Mouse (Mus musculus) small intestine, adult 2 months (tissue): Measurements from ENCODE around the gene Taok2. TPM values are rescaled to one million over a fixed set of nuclear protein-coding genes. Genes with fewer than 3 reads are reported as not detected.

Source experiments
- H3K27ac ChIP-seq: fragments of 200-500 bp; 2 replicates; pipeline ENCODE4 v1.5.1; 2012; ENCODE audit warnings: low read depth, low read length, control low read depth, inconsistent platforms; ENCODE audit not compliant: insufficient read depth
- H3K27me3 ChIP-seq: fragments of 200-500 bp; 2 replicates; pipeline ENCODE4 v1.6.1; 2012; ENCODE audit warnings: mild to moderate bottlenecking, moderate library complexity, low read length, inconsistent platforms; ENCODE audit not compliant: control insufficient read depth, insufficient read depth
- H3K36me3 ChIP-seq: fragments of 200-500 bp; 2 replicates; pipeline ENCODE4 v1.6.1; 2012; ENCODE audit warnings: mild to moderate bottlenecking, low read length, control low read depth, inconsistent platforms; ENCODE audit not compliant: control insufficient read depth, insufficient read depth
- H3K4me1 ChIP-seq: fragments of 200-500 bp; 2 replicates; pipeline ENCODE4 v1.6.1; 2012; ENCODE audit warnings: low read length, inconsistent platforms, mixed read lengths; ENCODE audit not compliant: control insufficient read depth, insufficient read depth, insufficient read length
- H3K4me3 ChIP-seq: fragments of 200-500 bp; 2 replicates; pipeline ENCODE4 v1.5.1; 2012; ENCODE audit warnings: low read depth, mild to moderate bottlenecking, control low read depth, inconsistent platforms, low read length, moderate library complexity
- CTCF ChIP-seq: fragments of 200-500 bp; IDR thresholded peaks from 2 replicates; pipeline ENCODE4 v1.5.1; 2012; ENCODE audit warnings: low read depth, mild to moderate bottlenecking, control low read depth, inconsistent platforms, low read length, moderate library complexity, mixed read lengths; ENCODE audit not compliant: insufficient replicate concordance, insufficient read length; ENCODE audit errors: extremely low read depth
- POLR2A ChIP-seq: fragments of 200-500 bp; IDR thresholded peaks from 2 replicates; pipeline ENCODE4 v1.6.1; 2012; ENCODE audit warnings: low read depth, mild to moderate bottlenecking, control low read depth, inconsistent platforms, low read length, moderate library complexity
- WGBS: fragments of 180-500 bp; shearing (Covaris S2); methylation state at CpG from one replicate; pipeline ENCODE4 v1.1.7; 2018; 5-methylcytosine and 5-hydroxymethylcytosine counted together
- polyA plus RNA-seq: library from polyadenylated mRNA; depleted of rRNA; stranded (reverse); fragments of >200 nt; gene quantifications from 2 replicates; pipeline ENCODE4 v1.2.3, GENCODE M21; 2012; rRNA removed

Taok2 gene
- polyA plus RNA-seq, 1 experiment = 77.4 TPM

- WGBS = 29% methylated on average over 1 of the region's 1 CpGs
- no peak for TF ChIP-seq CTCF
- Histone ChIP-seq H3K36me3 (no peaks in the 10 kb centered on the region), H3K27me3 (peaks cover 13% of the 10 kb centered on the region), H3K27ac (no peak overlapping the region), H3K4me3 (no peak overlapping the region), H3K4me1 (no peaks in the 10 kb centered on the region; the same call in 1 of the 2 replicates)
These were observed 65.7 kb downstream of the Taok2 start for GRCm38 (mm10) chr7:126818818-126819217.

- Histone ChIP-seq H3K27ac (no peak overlapping the region), H3K4me1 (no peaks in the 10 kb centered on the region), H3K36me3 (no peaks in the 10 kb centered on the region), H3K4me3 (no peak overlapping the region), H3K27me3 (peaks cover 2% of the 10 kb centered on the region; the same call in 1 of the 2 replicates)
- no peak for TF ChIP-seq CTCF
- TF ChIP-seq POLR2A = no peak
- WGBS = 80% methylated on average over 7 of the region's 7 CpGs
These were observed 66.9 kb downstream of the Taok2 start for GRCm38 (mm10) chr7:126817595-126817994.

GRCm38 (mm10) chr7:126816494-126816893, 68.0 kb downstream of the Taok2 start:
- H3K27me3 ChIP-seq = no peaks in the 10 kb centered on the region
- no peak overlapping the region for H3K4me3 ChIP-seq
- H3K4me1 ChIP-seq = no peaks in the 10 kb centered on the region
- WGBS = 69% methylated on average over 8 of the region's 8 CpGs
- no peak for TF ChIP-seq POLR2A
- TF ChIP-seq CTCF = no peak
- no peaks in the 10 kb centered on the region for H3K36me3 ChIP-seq
- no peak overlapping the region for H3K27ac ChIP-seq

GRCm38 (mm10) chr7:126815726-126816222, 68.7 kb downstream of the Taok2 start:
- TF ChIP-seq CTCF (no peak), POLR2A (no peak)
- Histone ChIP-seq H3K4me1 (no peaks in the 10 kb centered on the region), H3K36me3 (no peaks in the 10 kb centered on the region), H3K4me3 (no peak overlapping the region), H3K27ac (no peak overlapping the region), H3K27me3 (no peaks in the 10 kb centered on the region)
- WGBS = 51% methylated on average over 8 of the region's 8 CpGs

Other genes starting within 250 kb of the Taok2 start
- gene Sgf29, start 235.4 kb downstream of the Taok2 start, polyA plus RNA-seq = 16.7 and 23.9 TPM in 2 replicates
- 5.0 and 7.4 TPM in 2 replicates for gene Sult1a1, start 208.3 kb downstream of the Taok2 start, polyA plus RNA-seq
- gene Bola2, start 189.3 kb downstream of the Taok2 start, polyA plus RNA-seq = 35.8 and 40.6 TPM in 2 replicates
- gene Slx1b, start 188.9 kb downstream of the Taok2 start, polyA plus RNA-seq = 7.9 and 16.0 TPM in 2 replicates
- gene Coro1a, start 176.9 kb downstream of the Taok2 start, polyA plus RNA-seq = 114 and 157 TPM in 2 replicates
- gene Mapk3, start 125.1 kb downstream of the Taok2 start, polyA plus RNA-seq = 208 and 472 TPM in 2 replicates
- 5.0 and 24.4 TPM in 2 replicates for gene Gdpd3, start 118.4 kb downstream of the Taok2 start, polyA plus RNA-seq
- 153 and 244 TPM in 2 replicates for gene Ypel3, start 107.7 kb downstream of the Taok2 start, polyA plus RNA-seq
- 1.4 and 2.4 TPM in 2 replicates for gene Tbx6, start 103.2 kb downstream of the Taok2 start, polyA plus RNA-seq
- 101 and 199 TPM in 2 replicates for gene Ppp4c, start 92.2 kb downstream of the Taok2 start, polyA plus RNA-seq
- 2.2 and 4.1 TPM in 2 replicates for gene Fam57b, start 87.0 kb downstream of the Taok2 start, polyA plus RNA-seq
- gene 4930451I11Rik, start 53.1 kb downstream of the Taok2 start, polyA plus RNA-seq = not detected in 2 replicates
- not detected in 2 replicates for gene Doc2a, start 37.3 kb downstream of the Taok2 start, polyA plus RNA-seq
- 1.3 and 3.6 TPM in 2 replicates for gene Hirip3, start 22.7 kb downstream of the Taok2 start, polyA plus RNA-seq
- gene Ino80e, start 22.3 kb downstream of the Taok2 start, polyA plus RNA-seq = 16.5 and 42.8 TPM in 2 replicates
- gene Tmem219, start 38.2 kb upstream of the Taok2 start, polyA plus RNA-seq = 51.5 and 143 TPM in 2 replicates
- 9.1 and 18.8 TPM in 2 replicates for gene Kctd13, start 44.2 kb upstream of the Taok2 start, polyA plus RNA-seq
- 0.18 and 0.19 TPM in 2 replicates for gene Asphd1, start 64.9 kb upstream of the Taok2 start, polyA plus RNA-seq
- 1.3 and 2.6 TPM in 2 replicates for gene Sez6l2, start 65.9 kb upstream of the Taok2 start, polyA plus RNA-seq
- 157 and 467 TPM in 2 replicates for gene Cdipt, start 91.2 kb upstream of the Taok2 start, polyA plus RNA-seq
- 0.15 and 0.74 TPM in 2 replicates for gene Cdiptos, start 91.4 kb upstream of the Taok2 start, polyA plus RNA-seq
- 148 and 353 TPM in 2 replicates for gene Mvp, start 129.9 kb upstream of the Taok2 start, polyA plus RNA-seq
- 0.76 and 2.9 TPM in 2 replicates for gene Pagr1b, start 131.8 kb upstream of the Taok2 start, polyA plus RNA-seq
- 1.6 and 3.7 TPM in 2 replicates for gene Pagr1a, start 132.6 kb upstream of the Taok2 start, polyA plus RNA-seq
- 9.5 and 26.4 TPM in 2 replicates for gene Gm42742, start 136.4 kb upstream of the Taok2 start, polyA plus RNA-seq
- gene Prrt2, start 136.5 kb upstream of the Taok2 start, polyA plus RNA-seq = 1.3 and 2.7 TPM in 2 replicates
- 103 and 248 TPM in 2 replicates for gene Maz, start 142.3 kb upstream of the Taok2 start, polyA plus RNA-seq
- gene Kif22, start 157.8 kb upstream of the Taok2 start, polyA plus RNA-seq = 3.7 and 5.8 TPM in 2 replicates
- gene Zg16, start 202.6 kb upstream of the Taok2 start, polyA plus RNA-seq = 4,647 and 5,350 TPM in 2 replicates
- 21.2 and 22.7 TPM in 2 replicates for gene AI467606, start 206.7 kb upstream of the Taok2 start, polyA plus RNA-seq
- 0.37 and 1.7 TPM in 2 replicates for gene Qprt, start 237.5 kb upstream of the Taok2 start, polyA plus RNA-seq